Mouse (Mus musculus) v-Abl transformed pro-B cells (cell line): ENCODE data around the gene Kcne3.

ENCODE experiments used
- in situ Hi-C, 2 experiments: fragments of 400-800 bp; cut with MboI; formaldehyde crosslinking; loops; one replicate each; pipeline ENCODE4 v1.15.1; 2025; ENCODE audit not compliant: unreplicated experiment in 2 of 2

The Kcne3 gene

DNA sequence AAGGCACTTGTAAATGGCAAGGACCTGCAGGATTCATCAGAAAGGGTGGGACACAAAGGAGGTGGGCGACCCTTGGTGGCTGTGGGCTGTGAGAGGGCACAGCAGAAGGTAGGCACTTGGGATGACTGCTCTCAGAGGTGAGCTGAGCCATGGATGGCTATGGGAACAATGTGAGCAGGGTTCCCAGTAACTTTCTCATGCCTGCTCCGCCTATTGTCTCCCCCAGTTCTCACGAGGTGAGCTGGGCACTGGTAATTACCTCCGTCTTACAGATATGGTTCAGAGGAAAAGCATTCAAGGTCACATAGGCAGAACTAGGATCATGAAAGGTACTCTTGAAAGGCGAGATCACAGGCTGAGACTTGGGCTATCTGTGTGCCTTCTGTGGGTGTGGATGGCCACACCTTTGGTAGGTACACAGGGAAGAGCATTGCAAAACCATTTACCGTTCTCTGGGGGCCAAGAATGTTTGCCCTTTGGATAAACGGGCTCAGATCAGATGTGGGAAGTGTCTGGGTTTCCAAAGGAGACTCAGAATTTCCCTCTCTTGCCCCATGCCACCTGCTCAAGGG is 3.6 kb downstream of the Kcne3 start:
- in situ Hi-C loops: loop anchor here (5.0 to 10.0 kb wide), 2 partner anchors 53 to 165 kb away; no protein-coding TSS in a partner anchor

DNA sequence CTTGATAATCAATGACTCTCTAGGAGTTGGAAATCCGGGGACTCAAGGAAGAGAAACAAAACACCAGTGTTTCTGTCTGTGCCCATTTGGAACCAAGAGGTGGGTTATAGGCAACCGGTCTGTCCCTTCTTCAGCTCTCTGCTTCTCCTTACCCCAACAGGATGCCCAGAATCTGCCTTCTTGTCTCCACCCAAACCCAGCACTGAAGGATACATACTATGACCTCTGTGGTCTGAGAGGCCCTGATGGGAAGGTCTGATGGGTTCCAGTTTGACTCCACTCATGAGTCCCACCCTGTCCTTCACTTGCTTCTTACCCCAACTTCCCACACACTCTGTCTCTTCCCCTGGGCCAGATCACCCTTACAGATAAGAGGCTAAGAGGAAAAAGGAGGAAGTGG is 4.9 kb downstream of the Kcne3 start:
- in situ Hi-C loops: loop anchor here in 1 of 2 experiments (5.0 kb wide), 1 partner anchor 54 kb away; no protein-coding TSS in a partner anchor

DNA sequence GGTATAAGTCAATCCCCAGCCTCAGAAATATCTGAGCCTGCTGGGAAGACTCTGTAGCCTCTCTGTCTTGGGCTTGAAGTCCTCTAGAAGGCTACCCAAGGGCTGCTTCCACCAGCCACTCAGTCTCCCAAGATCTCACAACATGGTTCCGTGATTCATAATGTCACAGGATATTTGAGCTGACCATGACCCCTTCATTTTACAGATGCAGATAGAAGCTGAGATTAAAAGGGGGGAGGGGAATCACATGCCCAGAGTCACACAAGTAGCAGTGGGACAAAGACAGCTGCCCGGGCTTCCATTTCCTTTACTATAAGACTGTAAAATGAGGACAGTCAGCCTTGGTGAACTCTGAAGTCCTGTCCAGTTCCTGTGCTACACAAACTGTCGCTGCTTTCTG is 5.3 kb downstream of the Kcne3 start:
- in situ Hi-C loops: loop anchor here in 1 of 2 experiments (5.0 kb wide), 1 partner anchor 54 kb away; no protein-coding TSS in a partner anchor

DNA sequence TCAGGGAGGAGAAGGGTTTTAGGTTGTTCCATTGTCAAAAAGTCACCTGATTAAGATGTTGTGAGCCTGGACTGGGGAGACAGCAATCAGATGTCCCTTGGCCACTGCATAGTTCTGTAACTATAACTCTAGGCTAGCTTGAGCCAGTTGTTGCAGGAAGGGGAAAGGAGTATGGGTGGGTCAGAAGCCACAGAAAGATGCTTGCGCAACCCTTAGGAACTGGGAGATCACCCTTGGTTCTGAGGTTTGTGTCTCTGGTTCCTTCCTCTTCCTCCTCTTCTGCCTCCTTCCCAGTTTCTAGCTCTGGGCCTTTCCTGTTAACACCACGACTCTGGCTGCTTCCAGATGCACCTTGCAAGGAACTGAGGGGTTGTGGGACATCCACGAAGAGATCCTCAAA is 6.1 kb downstream of the Kcne3 start:
- in situ Hi-C loops: loop anchor here in 1 of 2 experiments (5.0 kb wide), 1 partner anchor 55 kb away; no protein-coding TSS in a partner anchor

DNA sequence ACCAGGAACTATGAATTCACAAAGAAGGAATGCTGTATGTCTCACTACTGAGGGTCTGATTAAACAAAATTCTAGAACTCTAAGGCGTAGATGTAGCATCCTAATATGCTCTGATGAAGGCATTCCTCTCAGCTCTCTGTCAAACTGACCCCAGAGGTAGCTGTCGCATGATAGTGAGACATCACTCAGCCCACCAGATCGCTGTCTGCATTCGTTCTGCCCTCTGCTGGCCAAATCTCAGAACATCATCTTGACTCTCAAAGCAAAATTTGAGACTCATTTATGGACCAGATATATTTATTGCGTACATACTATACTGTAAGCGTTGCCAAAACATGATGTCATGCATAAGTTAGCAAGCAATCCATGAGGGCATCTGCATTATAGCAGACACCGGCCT is 11.3 kb downstream of the Kcne3 start:
- in situ Hi-C loops: no loop called here

DNA sequence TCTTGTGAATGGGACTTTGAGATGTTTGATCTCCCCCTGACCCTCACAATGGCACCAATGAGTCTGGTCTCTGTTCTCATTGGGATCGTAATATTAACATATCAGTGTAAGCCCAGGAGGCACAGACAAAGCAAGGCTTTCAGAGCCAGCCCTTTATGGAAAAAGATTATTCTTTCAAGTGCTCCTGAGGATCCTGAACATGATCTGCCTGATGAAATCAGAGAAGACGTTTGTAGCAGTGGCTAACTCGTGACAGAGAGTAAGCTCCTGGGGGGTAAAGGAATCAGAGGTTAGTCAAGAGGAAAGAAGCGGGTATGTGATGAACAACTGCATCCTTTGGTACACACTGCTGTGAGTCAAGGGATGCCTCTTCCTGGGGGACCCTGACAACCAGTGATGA is 13.9 kb downstream of the Kcne3 start:
- in situ Hi-C loops: loop anchor here (5.0 kb wide), 1 partner anchor 47 kb away; no protein-coding TSS in a partner anchor

DNA sequence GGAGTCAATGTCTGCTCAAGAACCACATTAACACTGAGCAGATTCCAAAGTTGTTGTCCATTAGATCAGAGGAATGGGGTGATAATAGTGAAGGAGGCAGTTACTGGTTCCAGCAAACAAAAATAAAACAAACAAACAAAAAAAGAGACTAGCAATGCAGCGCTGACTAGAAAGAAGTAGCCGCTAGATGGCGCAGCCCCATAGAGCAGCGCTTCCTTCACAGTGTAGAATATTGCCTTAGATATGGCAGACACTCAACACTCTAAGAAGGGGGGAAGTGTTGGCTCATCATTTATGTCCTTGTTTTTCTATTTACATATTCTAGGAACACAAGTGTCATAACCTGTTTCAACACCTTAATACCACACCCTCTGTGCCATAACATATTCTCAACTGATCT is 14.5 kb downstream of the Kcne3 start:
- in situ Hi-C loops: loop anchor here (5.0 kb wide), 1 partner anchor 47 kb away; no protein-coding TSS in a partner anchor

DNA sequence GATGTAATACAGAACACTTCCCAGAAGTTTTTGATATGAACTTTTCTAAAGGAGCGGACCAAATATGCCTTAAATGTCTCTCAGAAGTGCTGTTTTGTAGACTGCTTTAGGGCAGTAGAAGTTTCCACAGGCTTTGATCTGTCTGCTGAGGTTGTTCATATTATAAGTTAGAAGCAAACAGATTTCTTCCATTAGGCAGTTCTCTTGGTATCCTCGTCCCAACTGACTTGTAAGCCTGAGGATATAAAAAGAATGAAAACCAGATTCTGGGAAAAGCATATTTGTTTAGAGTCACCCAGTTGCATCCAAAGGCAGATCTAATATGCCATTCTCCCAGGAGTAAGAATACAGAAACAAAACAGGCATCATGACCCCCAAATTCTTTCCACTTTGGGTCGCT is 24.9 kb downstream of the Kcne3 start:
- in situ Hi-C loops: no loop called here

DNA sequence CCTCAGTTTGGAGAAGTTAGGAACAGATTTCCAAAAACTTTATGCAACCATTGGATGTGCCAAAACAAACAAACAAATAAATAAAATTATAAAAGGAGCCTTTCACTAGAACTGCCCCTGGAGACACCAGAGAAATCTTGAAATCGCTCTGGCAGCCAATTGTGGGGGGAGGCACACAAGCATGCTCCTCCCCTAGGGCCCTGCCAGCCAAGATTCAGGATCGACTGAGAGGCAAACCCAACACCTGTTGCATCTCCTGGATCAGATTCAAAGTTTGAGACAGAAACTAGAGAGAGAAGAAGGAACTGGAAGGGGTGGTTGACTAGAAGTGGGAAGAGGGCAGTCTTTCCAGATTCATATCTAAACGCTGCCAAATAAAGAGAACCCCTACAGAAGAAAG is 27.3 kb downstream of the Kcne3 start:
- in situ Hi-C loops: no loop called here

DNA sequence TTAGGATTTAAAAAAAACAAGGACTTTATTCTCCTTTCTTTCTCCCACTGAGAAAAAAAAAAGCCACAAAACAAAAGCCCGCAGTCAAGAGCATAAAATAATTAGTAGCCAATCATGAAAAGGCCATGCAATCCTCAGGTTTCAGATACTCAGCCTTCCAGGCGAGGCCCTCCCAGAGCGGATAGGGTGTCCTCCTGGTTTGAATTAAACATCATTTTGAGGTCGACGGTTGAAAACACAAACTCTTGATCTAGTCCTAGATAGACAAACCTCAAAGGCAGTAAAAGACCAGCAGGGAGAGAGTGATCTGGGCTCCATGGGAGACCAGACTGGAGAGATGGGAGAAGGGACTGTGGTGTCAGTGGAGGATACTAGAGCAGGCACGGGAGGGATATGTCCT is 28.6 kb downstream of the Kcne3 start:
- in situ Hi-C loops: no loop called here

DNA sequence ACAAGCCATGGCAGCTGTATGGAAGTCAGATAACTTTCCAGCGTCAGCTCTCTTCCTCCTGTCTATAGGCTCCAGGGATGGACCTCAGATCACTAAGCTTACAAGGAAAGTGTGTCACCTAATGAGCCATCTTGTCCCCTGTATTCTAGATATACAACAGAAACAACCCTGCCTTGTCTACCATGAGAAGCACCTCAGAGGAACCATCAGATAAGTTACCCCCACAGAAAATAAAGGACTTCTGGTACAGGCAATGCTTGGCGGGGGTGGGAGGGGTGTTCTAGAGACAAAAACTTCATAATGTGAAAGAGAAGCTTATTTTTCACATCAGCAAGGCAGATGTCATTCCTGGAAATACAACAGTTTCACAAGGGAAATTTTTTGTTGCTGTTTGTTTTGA is 29.8 kb downstream of the Kcne3 start:
- in situ Hi-C loops: no loop called here

DNA sequence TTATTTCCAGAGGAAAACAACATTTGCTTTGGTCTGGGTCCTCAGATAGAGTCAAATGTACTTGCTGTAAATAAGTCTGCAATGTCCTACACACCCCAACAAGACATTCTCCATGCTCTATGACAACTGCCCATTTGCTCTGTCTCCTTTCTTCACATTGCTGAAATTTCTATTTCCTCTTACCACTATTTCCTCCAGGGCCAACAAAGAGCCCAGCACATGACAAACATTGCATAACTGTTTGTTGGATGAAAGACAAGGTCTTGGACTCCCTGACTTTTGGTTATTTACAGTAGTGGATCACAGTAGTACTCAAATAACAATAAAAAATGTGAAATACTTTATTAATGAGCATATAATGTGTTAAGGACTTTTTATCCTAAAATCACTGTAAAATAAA is 31.6 kb downstream of the Kcne3 start:
- in situ Hi-C loops: no loop called here

DNA sequence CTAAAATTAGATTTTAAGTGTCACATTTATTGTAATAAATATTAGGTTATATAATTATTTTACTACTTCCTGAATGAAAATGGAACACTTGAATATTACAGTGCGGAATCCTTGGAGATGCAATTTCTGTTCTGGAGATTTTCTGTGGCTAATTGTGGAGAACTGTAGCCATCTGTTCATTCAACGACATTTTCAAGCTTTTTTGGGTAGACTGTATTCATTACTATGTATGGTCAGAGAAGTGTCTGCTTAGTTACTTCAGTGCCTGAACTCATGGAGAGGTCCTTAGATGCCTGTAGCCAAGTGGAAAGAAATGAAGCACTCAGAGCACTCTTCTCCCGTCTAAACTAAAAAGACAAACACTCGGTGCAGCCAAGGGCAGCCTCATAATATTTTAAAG is 38.0 kb downstream of the Kcne3 start:
- in situ Hi-C loops: no loop called here

DNA sequence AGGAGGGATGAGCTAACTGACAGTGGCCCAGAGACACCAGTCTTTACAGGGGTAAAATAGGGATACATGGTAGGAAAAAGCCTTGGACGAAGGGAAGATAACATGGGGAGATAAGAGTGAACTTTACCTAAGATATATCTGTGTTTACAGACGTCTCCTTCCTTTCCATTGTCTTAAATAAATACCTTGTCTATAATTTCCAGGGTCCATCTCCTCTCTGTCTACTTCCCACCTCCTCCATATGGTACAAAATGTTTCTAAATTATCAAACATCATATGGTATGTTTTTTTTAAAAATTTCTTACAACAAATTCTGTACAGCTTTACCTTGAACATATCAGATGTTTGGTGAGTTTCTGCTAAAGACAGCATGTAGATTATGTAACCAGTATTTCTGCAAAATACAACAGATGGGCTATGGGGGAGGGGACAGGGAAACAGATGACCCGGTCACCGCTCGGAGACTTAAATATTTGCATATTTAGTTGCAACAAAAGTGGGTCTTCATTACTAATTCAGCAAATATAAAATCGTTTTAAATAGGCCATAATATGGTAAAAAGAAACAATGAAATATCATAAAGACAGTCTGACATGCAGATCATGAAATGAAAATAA is 38.9 kb downstream of the Kcne3 start:
- in situ Hi-C loops: no loop called here

DNA sequence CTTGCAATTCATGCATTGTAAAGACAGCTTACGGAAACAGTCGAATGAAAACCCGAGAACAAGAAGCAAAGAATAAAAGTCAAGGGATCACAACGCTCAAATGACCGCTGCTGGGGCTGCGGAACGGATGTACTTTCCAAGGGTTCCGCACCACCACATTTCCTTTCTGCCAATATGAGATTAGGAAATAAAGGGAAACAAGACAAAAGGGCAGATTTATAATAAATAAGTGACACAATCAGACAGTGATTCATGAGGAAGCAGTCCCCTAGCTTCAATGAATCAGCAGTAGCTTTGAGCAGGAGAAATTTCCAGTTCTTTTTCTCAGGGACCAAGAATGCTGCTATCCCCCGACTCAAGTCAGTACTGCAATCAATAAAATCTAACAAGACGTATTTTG is 39.7 kb downstream of the Kcne3 start:
- in situ Hi-C loops: no loop called here

DNA sequence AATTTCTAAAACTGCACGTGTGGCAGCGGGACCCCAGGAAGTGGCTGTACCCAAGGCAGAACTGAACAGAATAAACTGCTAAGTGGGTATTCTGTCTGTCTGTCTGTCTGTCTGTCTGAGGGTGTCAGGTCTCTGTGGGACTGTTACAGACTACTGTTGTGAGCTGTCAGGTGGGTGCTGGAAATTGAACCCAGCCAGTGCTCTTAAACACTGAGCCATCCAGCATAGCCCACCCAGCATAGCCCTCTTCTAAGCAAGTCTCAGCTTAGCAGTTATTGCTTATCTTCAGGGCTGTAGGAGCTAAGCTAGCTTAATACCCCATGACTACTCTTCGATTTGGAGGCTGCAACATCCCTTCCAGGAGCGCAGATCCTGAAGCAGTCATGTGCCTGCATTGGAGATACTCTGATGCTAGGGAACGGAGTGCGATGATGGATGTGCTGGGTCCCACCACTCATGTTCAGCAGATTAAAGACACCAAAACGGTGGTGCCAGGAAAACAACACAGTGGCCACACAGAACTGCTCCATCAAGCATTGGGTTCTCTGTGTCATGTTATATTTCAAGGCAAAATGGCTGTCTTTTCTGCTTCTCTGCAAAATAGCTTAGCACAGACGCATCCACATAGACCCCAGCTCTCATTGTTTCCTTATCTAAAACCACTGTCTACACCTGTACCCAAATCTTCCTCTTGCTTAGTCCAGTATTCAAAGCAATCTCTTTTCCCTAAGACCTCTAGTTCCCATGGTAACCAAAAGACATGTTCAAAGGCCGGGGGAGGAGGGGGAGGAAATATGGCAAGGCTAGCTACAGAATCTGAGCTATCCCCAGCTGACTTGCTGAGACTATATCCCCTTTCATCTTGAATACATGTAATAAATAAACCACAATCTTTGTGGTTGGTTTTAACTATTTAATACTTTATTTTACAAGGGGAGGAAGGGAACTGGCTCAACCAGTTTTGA is 40.6 kb downstream of the Kcne3 start:
- in situ Hi-C loops: no loop called here

DNA sequence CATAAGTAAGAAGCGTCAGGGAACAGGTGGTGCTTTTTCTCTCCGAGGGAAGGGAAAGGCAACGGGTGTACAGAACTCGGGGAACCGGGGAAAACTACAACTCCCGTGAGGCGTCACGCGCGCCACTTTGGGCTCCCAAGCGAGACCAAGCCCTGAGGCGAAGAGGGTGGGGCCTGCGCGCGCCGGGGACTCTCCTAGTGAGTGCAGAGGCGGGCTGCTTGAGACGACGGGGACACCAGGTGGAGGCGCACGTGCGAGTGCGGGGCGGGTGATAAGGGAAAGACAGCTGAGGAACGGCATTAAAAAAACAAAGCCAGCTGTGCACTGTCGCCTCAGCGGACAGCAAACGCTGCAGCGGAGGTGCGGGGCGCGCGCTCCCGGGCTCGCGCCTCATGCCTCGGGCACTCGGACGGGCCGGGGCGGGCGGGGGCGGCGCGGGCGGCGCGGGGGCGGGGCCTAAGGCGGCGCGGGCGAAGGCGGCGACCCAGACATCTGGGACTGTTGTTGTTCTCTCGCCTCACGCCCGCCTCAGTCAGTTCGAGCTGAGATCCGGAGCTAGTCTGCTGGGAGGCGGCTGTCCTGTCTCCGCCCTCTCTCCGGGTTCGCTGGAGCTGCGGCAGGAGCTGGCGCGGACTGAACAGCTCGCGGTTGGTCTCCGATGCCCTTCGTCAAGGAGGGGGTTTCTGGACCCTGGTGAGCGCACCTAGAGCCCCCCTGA is 51.0 kb downstream of the Kcne3 start, which contains the start of gene Pgm2l1:
TSS of gene Pgm2l1 (plus strand) at position 237 of the 718 bp plus-strand sequence.
- in situ Hi-C loops: no loop called here

DNA sequence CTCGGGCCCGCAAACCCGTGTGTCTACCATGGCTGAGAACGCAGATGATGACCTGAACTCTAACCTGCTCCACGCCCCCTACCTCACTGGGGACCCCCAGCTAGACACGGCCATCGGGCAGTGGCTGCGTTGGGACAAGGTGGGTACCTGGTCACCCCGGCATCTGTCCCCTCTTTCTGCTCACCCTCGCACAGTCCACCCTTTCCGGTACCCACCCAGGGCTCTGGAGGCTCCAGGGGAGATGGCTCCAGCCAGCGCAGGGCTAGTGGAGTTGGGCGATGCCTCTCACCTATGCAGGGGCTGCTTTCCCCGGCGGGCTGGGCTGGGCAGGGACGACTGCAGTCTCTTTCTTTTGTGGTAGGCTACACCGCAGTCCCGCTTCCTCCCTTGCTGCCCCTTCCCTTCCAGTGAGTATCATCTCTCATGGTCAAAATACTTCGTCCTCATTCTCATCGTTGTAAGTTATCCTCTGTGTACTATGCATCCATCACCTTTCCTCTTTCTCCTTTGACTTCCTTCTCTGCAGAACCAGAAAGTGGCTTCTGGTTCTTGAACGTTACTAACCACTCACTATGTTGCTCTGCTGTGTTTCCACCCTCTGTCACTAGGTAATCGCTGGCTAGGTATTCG is 51.7 kb downstream of the Kcne3 start:
- in situ Hi-C loops: no loop called here

DNA sequence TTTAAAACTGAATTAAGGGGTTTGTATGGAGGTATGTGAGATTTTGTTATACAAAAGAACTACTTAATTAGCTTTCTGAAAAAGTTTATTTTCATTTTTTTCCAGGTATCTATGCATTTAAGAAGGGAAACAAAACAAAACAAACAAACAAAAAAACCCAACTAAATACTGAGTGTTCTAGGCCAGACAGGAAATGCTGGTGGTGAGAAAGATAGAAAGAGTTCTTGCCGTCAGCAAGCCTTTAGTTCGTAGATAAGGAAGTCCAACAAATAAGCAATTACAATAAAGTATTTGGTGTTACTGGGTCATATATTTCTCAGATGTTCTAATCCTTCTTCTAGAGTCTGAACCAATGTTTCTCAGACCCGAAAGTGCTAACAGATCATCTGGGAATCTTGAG is 52.7 kb downstream of the Kcne3 start:
- in situ Hi-C loops: no loop called here

DNA sequence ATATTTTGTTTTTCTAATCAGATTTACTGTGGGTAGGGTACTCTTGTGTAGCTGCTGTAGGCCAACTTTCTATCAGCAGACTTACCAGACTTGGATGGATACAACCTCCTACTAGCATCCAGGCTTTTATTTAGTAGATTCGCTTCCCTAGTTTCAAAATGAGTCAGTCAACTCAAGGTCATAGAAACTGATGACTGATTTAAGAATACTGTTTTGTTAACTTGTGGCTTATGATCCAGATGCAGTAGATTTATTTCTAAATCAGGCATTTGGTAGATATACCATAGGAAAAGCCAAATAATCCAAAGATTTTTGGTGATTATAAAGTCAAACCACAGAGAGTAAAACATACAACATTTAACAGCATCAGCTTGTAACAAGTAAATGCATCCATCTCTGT is 54.3 kb downstream of the Kcne3 start:
- in situ Hi-C loops: no loop called here
